In genomic region chr12:105274866-105275265, GRCm38 (mm10) we compare ENCODE assay signal across 35 mouse cellular contexts. TPM values are rescaled to one million over a fixed set of nuclear protein-coding genes. Genes with fewer than 3 reads are reported as not detected.
DNase-seq lines count a peak whose midpoint lies in the region; ATAC-seq and TF ChIP-seq lines count a peak whose summit lies in the region.
"Had no signal": no experiment of that assay in that cellular context is flagged by ENCODE, and none has a peak within 500 bp of the region (broad histone marks: within the 10 kb centered on the region; RNA-seq: fewer than 3 reads in every experiment).

No protein-coding gene starts in this region.

- H3K4me3 ChIP-seq in midbrain, postnatal 0 days (ENCODE audit: low read depth, low read length): no peak overlapping the region
- no peak overlapping the region for H3K4me3 ChIP-seq in midbrain, embryonic 15.5 days
- no peak overlapping the region for H3K4me3 ChIP-seq in forebrain, embryonic 16.5 days (replicated peaks; ENCODE audit: low read length)
- H3K4me3 ChIP-seq: embryonic facial prominence, embryonic 13.5 days; erythroblast, embryonic 14.5 days; forebrain, embryonic 12.5 days; heart, embryonic 10.5 days; intestine, embryonic 15.5 days; midbrain, embryonic 12.5 days; neural tube, embryonic 12.5 days had no signal

- 73% methylated on average over 5 of the region's 5 CpGs for WGBS in midbrain, postnatal 0 days
- 82% methylated on average over 5 of the region's 5 CpGs for WGBS in midbrain, embryonic 15.5 days
- WGBS in forebrain, embryonic 16.5 days: 81% methylated on average over 5 of the region's 5 CpGs

- H3K36me3 ChIP-seq in midbrain, postnatal 0 days (ENCODE audit: insufficient read depth, low read length): no peaks in the 10 kb centered on the region
- no peaks in the 10 kb centered on the region for H3K36me3 ChIP-seq in midbrain, embryonic 15.5 days (replicated peaks)
- H3K36me3 ChIP-seq in forebrain, embryonic 16.5 days (ENCODE audit: control insufficient read depth, insufficient read depth): no peaks in the 10 kb centered on the region
- H3K36me3 ChIP-seq: embryonic facial prominence, embryonic 13.5 days; forebrain, embryonic 12.5 days; heart, embryonic 10.5 days; intestine, embryonic 15.5 days; midbrain, embryonic 12.5 days; neural tube, embryonic 12.5 days had no signal

- no peak overlapping the region for H3K9ac ChIP-seq in midbrain, postnatal 0 days (replicated peaks; ENCODE audit: low read length, poor library complexity, severe bottlenecking)
- no peak overlapping the region for H3K9ac ChIP-seq in midbrain, embryonic 15.5 days
- H3K9ac ChIP-seq in forebrain, embryonic 16.5 days (replicated peaks; ENCODE audit: low read depth, low read length): no peak overlapping the region
- H3K9ac ChIP-seq: embryonic facial prominence, embryonic 13.5 days; forebrain, embryonic 12.5 days; hindbrain, embryonic 14.5 days; intestine, embryonic 15.5 days; liver, embryonic 14.5 days; lung, embryonic 14.5 days; midbrain, embryonic 12.5 days; neural tube, embryonic 12.5 days had no signal

- H3K27me3 ChIP-seq in midbrain, postnatal 0 days (ENCODE audit: insufficient read depth, low read length): peaks cover under 1% of the 10 kb centered on the region; the same call in 1 of the 2 replicates
- no peaks in the 10 kb centered on the region for H3K27me3 ChIP-seq in midbrain, embryonic 15.5 days (replicated peaks)
- no peaks in the 10 kb centered on the region for H3K27me3 ChIP-seq in forebrain, embryonic 16.5 days (replicated peaks; ENCODE audit: control insufficient read depth, insufficient read depth, low read length)
- H3K27me3 ChIP-seq: midbrain, embryonic 12.5 days; neural tube, embryonic 12.5 days had no signal

- TF ChIP-seq CTCF in midbrain, postnatal 0 days (IDR thresholded peaks at IDR 0.05): no peak

- no peak for ATAC-seq in midbrain, postnatal 0 days (ENCODE audit: low FRiP score)
- ATAC-seq in midbrain, embryonic 15.5 days (replicated peaks): no peak
- ATAC-seq in forebrain, embryonic 16.5 days: no peak
- ATAC-seq: activated CD4-positive, CD25-positive, alpha-beta regulatory T cell, adult 4 months; intestine, embryonic 15.5 days had no signal

- no peaks in the 10 kb centered on the region for H3K9me3 ChIP-seq in midbrain, postnatal 0 days (ENCODE audit: low read length)
- H3K9me3 ChIP-seq in midbrain, embryonic 15.5 days: no peaks in the 10 kb centered on the region
- no peaks in the 10 kb centered on the region for H3K9me3 ChIP-seq in forebrain, embryonic 16.5 days (ENCODE audit: control insufficient read depth, low read length)
- H3K9me3 ChIP-seq: embryonic facial prominence, embryonic 13.5 days; forebrain, embryonic 12.5 days; heart, embryonic 10.5 days; intestine, embryonic 15.5 days; midbrain, embryonic 12.5 days; neural tube, embryonic 12.5 days had no signal

- peak; percentile 23 for DNase-seq in midbrain, postnatal 0 days (ENCODE audit: low spot score)
- DNase-seq in cerebellum, adult 11 months: peak; percentile 62
- peak; percentile 60 for DNase-seq in cerebellum, adult 8-10 months
- DNase-seq in cerebellum, postnatal 36 days: peak; percentile 75 to 86
- DNase-seq in frontal cortex, adult 2 months (ENCODE audit: extremely low spot score in 1 of 2, low spot score in 1 of 2): no peak
- DNase-seq: gastrocnemius, postnatal 10 days; heart, postnatal 4 days; kidney, postnatal 25 days; lung, embryonic 14.5 days; retina, postnatal 1 day; thymus, adult 2 months had no signal

- H3K4me1 ChIP-seq in midbrain, postnatal 0 days (ENCODE audit: insufficient read depth, low read length): no peaks in the 10 kb centered on the region
- peaks cover 12% of the 10 kb centered on the region; the same call in 1 of the 2 replicates for H3K4me1 ChIP-seq in midbrain, embryonic 15.5 days
- H3K4me1 ChIP-seq in forebrain, embryonic 16.5 days (replicated peaks; ENCODE audit: control insufficient read depth, insufficient read depth, low read length): peaks cover 3% of the 10 kb centered on the region; the same call in 1 of the 2 replicates
- H3K4me1 ChIP-seq: embryonic facial prominence, embryonic 13.5 days; heart, embryonic 10.5 days; intestine, embryonic 15.5 days had no signal

- no peak overlapping the region for H3K4me2 ChIP-seq in midbrain, postnatal 0 days (ENCODE audit: low read depth, low read length, poor library complexity, severe bottlenecking)
- H3K4me2 ChIP-seq in midbrain, embryonic 15.5 days: no peak overlapping the region
- H3K4me2 ChIP-seq in forebrain, embryonic 16.5 days (ENCODE audit: low read length): no peak overlapping the region
- H3K4me2 ChIP-seq: embryonic facial prominence, embryonic 13.5 days; forebrain, embryonic 12.5 days; hindbrain, embryonic 14.5 days; intestine, embryonic 15.5 days; lung, embryonic 14.5 days; midbrain, embryonic 12.5 days; neural tube, embryonic 12.5 days had no signal

- H3K27ac ChIP-seq in midbrain, postnatal 0 days (ENCODE audit: low read depth, low read length): no peak overlapping the region
- no peak overlapping the region for H3K27ac ChIP-seq in midbrain, embryonic 15.5 days
- H3K27ac ChIP-seq in forebrain, embryonic 16.5 days (ENCODE audit: low read length): no peak overlapping the region
- H3K27ac ChIP-seq: embryonic facial prominence, embryonic 13.5 days; forebrain, embryonic 12.5 days; heart, embryonic 10.5 days; hindbrain, embryonic 14.5 days; intestine, embryonic 15.5 days; liver, embryonic 14.5 days; midbrain, embryonic 12.5 days; neural tube, embryonic 12.5 days had no signal

RNA-seq across cellular contexts. Expression of gene Tcl1, which starts 52.3 kb away (rescaled TPM):
- total RNA-seq in midbrain, postnatal 0 days (2014; rRNA removed): not detected in 2 replicates
- not detected in 2 replicates for polyA plus RNA-seq in midbrain, postnatal 0 days (2015; fragmentation: Nextera tagmentation; extraction: Ambion mirVana)
- polyA plus RNA-seq in midbrain, embryonic 15.5 days (2015; fragmentation: Nextera tagmentation; extraction: Ambion mirVana): not detected in 2 replicates
- polyA plus RNA-seq in forebrain, embryonic 16.5 days (2015; fragmentation: Nextera tagmentation; extraction: Ambion mirVana): not detected in 2 replicates
- polyA plus RNA-seq in frontal cortex, adult 2 months (2012; rRNA removed): not detected in 2 replicates
- total RNA-seq: gastrocnemius, postnatal 10 days; granulocyte monocyte progenitor cell, adult 5-6 weeks; heart, postnatal 4 days; layer of hippocampus, adult 8-10 months; left cerebral cortex, postnatal 25 days; megakaryocyte, adult 5-6 weeks; MEL had no signal
- polyA plus RNA-seq: C2C12; embryonic facial prominence, embryonic 13.5 days; erythroblast, embryonic 14.5 days; forebrain, embryonic 12.5 days; heart, embryonic 10.5 days; heart, embryonic 16.5 days; hindbrain, embryonic 14.5 days; intestine, embryonic 15.5 days; kidney, embryonic 14.5 days; limb, embryonic 14.5 days; liver, embryonic 14.5 days; lung, embryonic 14.5 days; midbrain, embryonic 12.5 days; neural tube, embryonic 12.5 days; small intestine, adult 2 months; stomach, embryonic 16.5 days; urinary bladder, adult 2 months had no signal

RNA-seq across cellular contexts. Expression of gene Tunar, which starts 58.8 kb away (rescaled TPM):
- 29.1 and 34.7 TPM in 2 replicates for total RNA-seq in midbrain, postnatal 0 days (2014; rRNA removed)
- polyA plus RNA-seq in midbrain, postnatal 0 days (2015; fragmentation: Nextera tagmentation; extraction: Ambion mirVana): 22.7 and 22.8 TPM in 2 replicates
- 17.8 and 18.6 TPM in 2 replicates for polyA plus RNA-seq in midbrain, embryonic 15.5 days (2015; fragmentation: Nextera tagmentation; extraction: Ambion mirVana)
- polyA plus RNA-seq in forebrain, embryonic 16.5 days (2015; fragmentation: Nextera tagmentation; extraction: Ambion mirVana): 5.3 and 9.0 TPM in 2 replicates
- 6.8 and 10.2 TPM in 2 replicates for polyA plus RNA-seq in frontal cortex, adult 2 months (2012; rRNA removed)
- total RNA-seq: gastrocnemius, postnatal 10 days; granulocyte monocyte progenitor cell, adult 5-6 weeks; heart, postnatal 4 days; megakaryocyte, adult 5-6 weeks; MEL had no signal
- polyA plus RNA-seq: activated CD4-positive, CD25-positive, alpha-beta regulatory T cell, adult 4 months; C2C12; erythroblast, embryonic 14.5 days; heart, embryonic 16.5 days; liver, embryonic 14.5 days; urinary bladder, adult 2 months had no signal

Comparison
In these comparisons a context has a peak if more than half of its experiments do, and no peak if none do; other contexts are left out.
1. DNase-seq: peak in midbrain, postnatal 0 days (single experiment), cerebellum, adult 11 months (single experiment), cerebellum, adult 8-10 months (single experiment) and cerebellum, postnatal 36 days (2 of 2); none in frontal cortex, adult 2 months (0 of 2).